Mouse (Mus musculus): ENCODE measurements at regions not wholly inside any gene's neighbourhood (a gene's known extent, or its start where the extent isn't known, plus 50 kb on each side); places are given as distances from the start of the nearest gene placed in this dataset.

DNA sequence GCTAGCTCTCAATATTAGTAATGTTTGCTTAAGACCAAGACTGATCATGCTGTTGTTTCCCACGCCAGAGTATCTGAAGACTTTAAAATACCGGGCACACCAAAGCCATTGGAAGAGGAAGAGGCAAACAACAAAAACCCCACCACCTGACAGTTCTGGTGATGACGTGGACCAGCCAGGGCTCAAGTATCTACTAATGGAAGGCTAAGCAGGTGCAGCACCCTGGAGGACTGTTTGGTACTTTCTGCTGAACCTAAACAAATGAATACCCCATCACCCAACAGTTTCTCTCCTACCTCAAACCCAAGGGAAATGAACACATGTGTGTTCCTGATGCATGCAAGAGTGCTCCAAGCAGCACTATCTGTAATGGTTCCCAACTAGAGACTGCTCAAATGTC, 160.3 kb upstream of the Prdm1 start:
- no peak for TF ChIP-seq EP300 (IDR thresholded peaks at IDR 0.05; ENCODE audit: low read depth)
- TF ChIP-seq CTCF (IDR thresholded peaks at IDR 0.05; ENCODE audit: low read depth) = no peak
- H3K4me3 ChIP-seq (ENCODE audit: low read depth, low read length) = no peak overlapping the region
- DNase-seq (ENCODE audit: low spot score) (no peak), ATAC-seq (ENCODE audit: insufficient read depth, low read depth) (no peak)
- H3K36me3 ChIP-seq (replicated peaks; ENCODE audit: control insufficient read depth, insufficient read depth, low read length) = no peaks in the 10 kb centered on the region
- 82% methylated on average over 3 of the region's 3 CpGs for WGBS
- no peaks in the 10 kb centered on the region for H3K27me3 ChIP-seq (ENCODE audit: control insufficient read depth, insufficient read depth, low read length)
- H3K9me3 ChIP-seq (replicated peaks; ENCODE audit: control insufficient read depth, low read length) = no peaks in the 10 kb centered on the region
- no peak overlapping the region for H3K9ac ChIP-seq (replicated peaks; ENCODE audit: low read depth, low read length)
- no peak overlapping the region for H3K27ac ChIP-seq (ENCODE audit: low read depth)
- no peaks in the 10 kb centered on the region for H3K4me1 ChIP-seq (ENCODE audit: control insufficient read depth, insufficient read depth)
- no peak overlapping the region for H3K4me2 ChIP-seq (ENCODE audit: low read depth, low read length)

DNA sequence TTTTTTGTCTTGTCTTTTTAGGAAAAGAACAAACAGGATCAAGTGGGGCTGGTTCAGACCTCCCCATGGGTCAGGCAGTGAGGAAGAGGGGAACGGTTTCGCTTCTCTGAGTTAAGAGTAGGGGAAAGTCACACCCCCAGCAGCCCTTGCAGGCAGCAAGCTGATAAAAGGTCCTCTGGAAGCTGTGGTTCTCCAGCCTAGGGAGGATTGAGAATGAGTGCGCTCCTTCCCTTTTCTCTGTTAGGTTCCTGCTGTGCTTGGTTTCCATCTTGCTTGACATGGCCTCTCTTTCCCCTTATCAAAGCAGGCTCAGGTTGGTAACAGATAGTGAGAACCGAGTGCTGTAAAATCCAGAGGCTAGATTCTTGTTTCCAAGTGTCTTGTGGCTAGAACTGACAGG, 157.8 kb upstream of the Prdm1 start:
- H3K4me2 ChIP-seq (ENCODE audit: low read depth, low read length) = no peak overlapping the region
- no peaks in the 10 kb centered on the region for H3K27me3 ChIP-seq (ENCODE audit: control insufficient read depth, insufficient read depth, low read length)
- ATAC-seq (ENCODE audit: insufficient read depth, low read depth) (no peak), DNase-seq (ENCODE audit: low spot score) (no peak)
- H3K9ac ChIP-seq (replicated peaks; ENCODE audit: low read depth, low read length) = no peak overlapping the region
- no peaks in the 10 kb centered on the region for H3K4me1 ChIP-seq (ENCODE audit: control insufficient read depth, insufficient read depth)
- H3K27ac ChIP-seq (ENCODE audit: low read depth) = no peak overlapping the region
- 31% methylated on average over 4 of the region's 4 CpGs for WGBS
- no peaks in the 10 kb centered on the region for H3K9me3 ChIP-seq (replicated peaks; ENCODE audit: control insufficient read depth, low read length)
- H3K4me3 ChIP-seq (ENCODE audit: low read depth, low read length) = no peak overlapping the region
- no peaks in the 10 kb centered on the region for H3K36me3 ChIP-seq (replicated peaks; ENCODE audit: control insufficient read depth, insufficient read depth, low read length)
- no peak for TF ChIP-seq CTCF (IDR thresholded peaks at IDR 0.05; ENCODE audit: low read depth)
- no peak for TF ChIP-seq EP300 (IDR thresholded peaks at IDR 0.05; ENCODE audit: low read depth)

DNA sequence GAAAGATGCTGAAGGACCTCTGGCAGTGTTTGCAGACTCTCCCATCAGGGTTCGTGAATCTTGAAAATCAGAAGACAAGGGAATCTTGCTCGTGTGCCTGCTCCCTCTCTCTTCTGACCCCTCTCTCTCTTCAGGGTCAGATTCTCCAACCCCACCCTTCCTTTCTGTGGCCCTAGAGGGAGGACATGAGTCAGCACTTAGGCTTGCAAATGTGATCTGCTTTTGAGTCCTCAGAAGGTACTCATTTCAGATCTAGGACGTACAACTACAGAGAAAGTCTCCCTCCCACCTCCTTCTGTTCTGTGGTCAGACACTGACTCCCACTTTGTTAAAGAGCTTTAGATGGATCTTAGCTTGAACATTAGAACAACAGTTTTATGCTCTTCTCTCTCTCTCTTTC, 156.9 kb upstream of the Prdm1 start:
- TF ChIP-seq CTCF (IDR thresholded peaks at IDR 0.05; ENCODE audit: low read depth) (no peak), EP300 (IDR thresholded peaks at IDR 0.05; ENCODE audit: low read depth) (no peak)
- no peak overlapping the region for H3K4me2 ChIP-seq (ENCODE audit: low read depth, low read length)
- no peaks in the 10 kb centered on the region for H3K9me3 ChIP-seq (replicated peaks; ENCODE audit: control insufficient read depth, low read length)
- WGBS = 43% methylated on average over 3 of the region's 3 CpGs
- H3K27me3 ChIP-seq (ENCODE audit: control insufficient read depth, insufficient read depth, low read length) = no peaks in the 10 kb centered on the region
- no peak for DNase-seq (ENCODE audit: low spot score)
- H3K4me3 ChIP-seq (ENCODE audit: low read depth, low read length) = no peak overlapping the region
- no peak overlapping the region for H3K27ac ChIP-seq (ENCODE audit: low read depth)
- no peak overlapping the region for H3K9ac ChIP-seq (replicated peaks; ENCODE audit: low read depth, low read length)
- no peaks in the 10 kb centered on the region for H3K4me1 ChIP-seq (ENCODE audit: control insufficient read depth, insufficient read depth)
- no peaks in the 10 kb centered on the region for H3K36me3 ChIP-seq (replicated peaks; ENCODE audit: control insufficient read depth, insufficient read depth, low read length)
- ATAC-seq (ENCODE audit: insufficient read depth, low read depth) = no peak

DNA sequence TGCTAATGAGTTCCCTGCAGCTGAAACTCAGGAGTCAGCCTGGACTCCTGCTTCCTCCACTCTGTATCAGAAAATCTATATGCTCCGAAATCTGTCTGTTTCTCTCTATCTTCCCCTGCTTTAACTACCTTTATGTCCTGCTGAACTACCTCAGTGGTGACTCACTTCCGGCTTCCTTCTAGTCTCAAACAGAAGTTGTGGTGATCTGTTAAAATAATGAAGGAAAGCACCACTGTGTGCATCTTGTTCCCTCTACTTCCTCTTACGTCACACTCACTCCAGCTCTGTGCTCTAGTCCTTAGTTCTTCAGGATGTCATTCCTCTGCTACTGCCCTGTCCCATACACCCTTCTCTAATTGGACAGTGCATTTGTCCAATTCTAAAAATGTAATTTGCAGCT, 148.2 kb upstream of the Prdm1 start:
- H3K27ac ChIP-seq (ENCODE audit: low read depth) = no peak overlapping the region
- ATAC-seq (ENCODE audit: insufficient read depth, low read depth) (no peak), DNase-seq (ENCODE audit: low spot score) (no peak)
- no peak overlapping the region for H3K9ac ChIP-seq (replicated peaks; ENCODE audit: low read depth, low read length)
- H3K27me3 ChIP-seq (ENCODE audit: control insufficient read depth, insufficient read depth, low read length) = no peaks in the 10 kb centered on the region
- no peaks in the 10 kb centered on the region for H3K36me3 ChIP-seq (replicated peaks; ENCODE audit: control insufficient read depth, insufficient read depth, low read length)
- TF ChIP-seq EP300 (IDR thresholded peaks at IDR 0.05; ENCODE audit: low read depth) (no peak), CTCF (IDR thresholded peaks at IDR 0.05; ENCODE audit: low read depth) (no peak)
- no peak overlapping the region for H3K4me3 ChIP-seq (ENCODE audit: low read depth, low read length)
- no peaks in the 10 kb centered on the region for H3K9me3 ChIP-seq (replicated peaks; ENCODE audit: control insufficient read depth, low read length)
- H3K4me2 ChIP-seq (ENCODE audit: low read depth, low read length) = no peak overlapping the region
- no peaks in the 10 kb centered on the region for H3K4me1 ChIP-seq (ENCODE audit: control insufficient read depth, insufficient read depth)
- WGBS = 62% methylated on average over 3 of the region's 3 CpGs

DNA sequence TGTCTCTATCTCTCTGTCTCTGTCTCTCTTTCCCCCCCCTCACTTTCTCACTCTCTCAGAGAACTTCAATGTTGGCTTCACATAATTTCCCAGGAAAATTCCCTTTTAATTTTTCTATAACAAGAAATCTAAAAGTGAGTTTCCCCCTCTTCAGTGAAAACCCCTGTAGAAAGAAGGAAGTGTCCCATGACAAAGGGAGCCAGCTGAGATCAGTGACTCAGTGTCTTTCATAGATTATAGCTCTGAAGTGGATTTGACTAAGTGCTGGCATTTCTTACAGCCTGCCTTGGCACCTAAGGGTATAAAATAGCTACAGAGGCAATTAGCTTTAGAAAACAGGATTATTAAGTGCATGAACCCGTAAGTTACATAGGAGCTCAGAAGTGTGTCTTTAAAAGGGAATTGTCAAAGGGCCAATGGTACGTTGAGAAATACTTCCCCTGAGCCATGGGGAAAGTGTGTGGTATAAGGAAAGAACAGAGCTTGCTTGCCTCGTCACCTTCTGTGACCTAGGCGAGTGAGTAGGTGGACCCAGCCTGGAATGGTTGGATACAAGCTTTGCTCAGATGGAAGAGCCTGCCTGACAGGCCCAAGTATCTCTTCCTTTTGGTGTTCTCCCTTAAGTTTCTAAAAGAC, 137.3 kb upstream of the Prdm1 start:
- no peaks in the 10 kb centered on the region for H3K9me3 ChIP-seq (replicated peaks; ENCODE audit: control insufficient read depth, low read length)
- H3K4me3 ChIP-seq (ENCODE audit: low read depth, low read length) = no peak overlapping the region
- DNase-seq (ENCODE audit: low spot score) (no peak), ATAC-seq (ENCODE audit: insufficient read depth, low read depth) (no peak)
- no peak overlapping the region for H3K4me2 ChIP-seq (ENCODE audit: low read depth, low read length)
- no peaks in the 10 kb centered on the region for H3K36me3 ChIP-seq (replicated peaks; ENCODE audit: control insufficient read depth, insufficient read depth, low read length)
- no peaks in the 10 kb centered on the region for H3K27me3 ChIP-seq (ENCODE audit: control insufficient read depth, insufficient read depth, low read length)
- no peak for TF ChIP-seq CTCF (IDR thresholded peaks at IDR 0.05; ENCODE audit: low read depth)
- TF ChIP-seq EP300 (IDR thresholded peaks at IDR 0.05; ENCODE audit: low read depth) = no peak
- no peak overlapping the region for H3K27ac ChIP-seq (ENCODE audit: low read depth)
- no peaks in the 10 kb centered on the region for H3K4me1 ChIP-seq (ENCODE audit: control insufficient read depth, insufficient read depth)
- no peak overlapping the region for H3K9ac ChIP-seq (replicated peaks; ENCODE audit: low read depth, low read length)
- 76% methylated on average over 4 of the region's 4 CpGs for WGBS

DNA sequence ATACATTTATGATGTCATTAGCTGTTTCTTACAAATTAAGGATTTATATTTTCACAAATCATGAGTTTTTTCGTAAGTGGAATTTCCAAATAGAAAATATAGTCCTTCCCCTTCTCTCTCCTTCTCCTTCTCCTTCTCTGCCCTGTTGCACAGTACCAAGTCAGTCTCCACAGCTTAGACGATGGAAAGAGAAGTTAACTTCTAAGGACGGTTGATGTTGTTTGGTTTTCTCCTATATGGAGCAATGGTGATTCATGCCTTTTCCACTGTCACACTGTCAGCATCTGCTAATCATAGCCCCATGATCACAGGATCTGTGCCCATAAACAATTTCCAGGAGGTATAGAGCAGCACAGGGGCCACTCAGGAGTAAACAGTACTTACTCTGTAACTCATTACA, 131.2 kb upstream of the Prdm1 start:
- DNase-seq (ENCODE audit: low spot score) = no peak
- ATAC-seq (ENCODE audit: insufficient read depth, low read depth) = no peak
- no peak overlapping the region for H3K27ac ChIP-seq (ENCODE audit: low read depth)
- TF ChIP-seq EP300 (IDR thresholded peaks at IDR 0.05; ENCODE audit: low read depth) (no peak), CTCF (IDR thresholded peaks at IDR 0.05; ENCODE audit: low read depth) (no peak)
- H3K9me3 ChIP-seq (replicated peaks; ENCODE audit: control insufficient read depth, low read length) = no peaks in the 10 kb centered on the region
- no peaks in the 10 kb centered on the region for H3K36me3 ChIP-seq (replicated peaks; ENCODE audit: control insufficient read depth, insufficient read depth, low read length)
- H3K4me3 ChIP-seq (ENCODE audit: low read depth, low read length) = no peak overlapping the region
- H3K27me3 ChIP-seq (ENCODE audit: control insufficient read depth, insufficient read depth, low read length) = no peaks in the 10 kb centered on the region
- no peak overlapping the region for H3K4me2 ChIP-seq (ENCODE audit: low read depth, low read length)
- no peak overlapping the region for H3K9ac ChIP-seq (replicated peaks; ENCODE audit: low read depth, low read length)
- no peaks in the 10 kb centered on the region for H3K4me1 ChIP-seq (ENCODE audit: control insufficient read depth, insufficient read depth)
- 81% methylated on average over 3 of the region's 3 CpGs for WGBS
